Mouse (Mus musculus) testis, adult 2 months (tissue): Measurements from ENCODE around the gene Gbx1.

Experiments used
- CTCF ChIP-seq: fragments of 200-500 bp; IDR thresholded peaks from 2 replicates; pipeline ENCODE4 v1.5.1; 2012; ENCODE audit warnings: low read depth, mild to moderate bottlenecking, inconsistent platforms, low read length, moderate library complexity; ENCODE audit not compliant: control insufficient read depth, insufficient read depth, insufficient replicate concordance
- POLR2A ChIP-seq: fragments of 200-500 bp; IDR thresholded peaks from 2 replicates; pipeline ENCODE4 v1.6.1; 2012; ENCODE audit warnings: low read depth, mild to moderate bottlenecking, inconsistent platforms, low read length, moderate library complexity; ENCODE audit not compliant: control insufficient read depth

DNA sequence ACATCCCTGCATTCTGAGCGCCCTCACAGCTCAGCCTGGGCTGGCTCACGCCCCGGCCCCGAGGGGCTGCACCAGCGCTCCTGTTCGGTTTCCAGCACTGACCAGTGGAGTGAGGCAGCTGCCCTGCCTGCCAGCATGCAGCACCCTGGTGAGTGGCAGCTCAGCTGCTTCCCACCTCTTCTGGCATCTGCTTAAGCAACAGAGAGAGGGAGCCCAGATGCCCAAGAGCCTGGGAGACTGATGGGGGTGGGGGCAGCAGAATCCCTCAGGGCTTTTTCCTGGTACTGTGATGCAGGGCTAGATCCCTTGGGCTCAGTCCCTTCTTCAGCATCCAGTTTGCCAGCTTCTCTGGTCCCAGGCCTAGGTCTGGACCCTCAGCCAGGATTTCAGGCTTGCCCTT lies 30.2 kb downstream of the Gbx1 start:
- TF ChIP-seq POLR2A (no peak), CTCF (no peak)
